Mouse (Mus musculus): ENCODE data around the gene Cdc42ep2. TPM values are rescaled to one million over a fixed set of nuclear protein-coding genes. Genes with fewer than 3 reads are reported as not detected.

The Cdc42ep2 gene
- 8.6 and 11.3 TPM in 2 replicates for polyA plus RNA-seq (2021; fragmentation: Nextera tagmentation)
- long read RNA-seq, experiment 1, transcript Cdc42ep2-201 (2 exons, 3,411 nt) = major isoform, 34 of 42 reads
- long read RNA-seq, experiment 1, partial matches to known transcripts = 0 of 42 reads
- long read RNA-seq, experiment 1, other reads (novel, unspliced or antisense) = 8 of 42 reads
- long read RNA-seq, experiment 2, transcript Cdc42ep2-201 (2 exons, 3,411 nt) = major isoform, 79 of 81 reads
- long read RNA-seq, experiment 2, partial matches to known transcripts = 0 of 81 reads
- long read RNA-seq, experiment 2, other reads (novel, unspliced or antisense) = 2 of 81 reads

GRCm38 (mm10) chr19:5924713-5925093 is at the start of gene Cdc42ep2:
Cdc42ep2 (minus strand) TSS chr19:5924816.

GRCm38 (mm10) chr19:5963883-5964562 is 39.4 kb upstream of the Cdc42ep2 start, which contains the start of gene Pola2:
Pola2 (minus strand) TSS chr19:5964202.

GRCm38 (mm10) chr19:5913007-5913719 is 11.5 kb downstream of the Cdc42ep2 start, which contains the start of gene Dpf2:
Dpf2 (minus strand) TSS chr19:5913010.

GRCm38 (mm10) chr19:5894002-5894678 is 30.5 kb downstream of the Cdc42ep2 start, which contains the start of gene Tigd3:
Tigd3 (minus strand) TSS chr19:5894149.

GRCm38 (mm10) chr19:5877618-5878361 is 46.8 kb downstream of the Cdc42ep2 start, which contains the start of gene Slc25a45:
Slc25a45 (plus strand) TSS chr19:5877808.

GRCm38 (mm10) chr19:5874969-5875480 is 49.6 kb downstream of the Cdc42ep2 start, which contains the start of gene Frmd8:
Frmd8 (minus strand) TSS chr19:5875274.

Other genes starting within 250 kb of the Cdc42ep2 start
- 6.1 and 6.9 TPM in 2 replicates for gene Map3k11, start 236.1 kb downstream of the Cdc42ep2 start, polyA plus RNA-seq (2021; fragmentation: Nextera tagmentation)
- gene Pcnx3, start 235.9 kb downstream of the Cdc42ep2 start, polyA plus RNA-seq (2021; fragmentation: Nextera tagmentation) = 6.7 and 8.1 TPM in 2 replicates
- gene Kcnk7, start 220.4 kb downstream of the Cdc42ep2 start, polyA plus RNA-seq (2021; fragmentation: Nextera tagmentation) = 0.65 and 0.82 TPM in 2 replicates
- gene Ehbp1l1, start 198.5 kb downstream of the Cdc42ep2 start, polyA plus RNA-seq (2021; fragmentation: Nextera tagmentation) = 9.6 and 11.4 TPM in 2 replicates
- gene Fam89b, start 195.2 kb downstream of the Cdc42ep2 start, polyA plus RNA-seq (2021; fragmentation: Nextera tagmentation) = 13.9 and 17.1 TPM in 2 replicates
- gene Ltbp3, start 183.9 kb downstream of the Cdc42ep2 start, polyA plus RNA-seq (2021; fragmentation: Nextera tagmentation) = 2.5 and 4.3 TPM in 2 replicates
- gene Scyl1, start 153.4 kb downstream of the Cdc42ep2 start, polyA plus RNA-seq (2021; fragmentation: Nextera tagmentation) = 53.3 and 62.2 TPM in 2 replicates
- gene Frmd8, start 49.5 kb downstream of the Cdc42ep2 start, polyA plus RNA-seq (2021; fragmentation: Nextera tagmentation) = 14.0 and 15.8 TPM in 2 replicates
- 0.98 and 1.3 TPM in 2 replicates for gene Slc25a45, start 47.0 kb downstream of the Cdc42ep2 start, polyA plus RNA-seq (2021; fragmentation: Nextera tagmentation)
- gene Tigd3, start 30.7 kb downstream of the Cdc42ep2 start, polyA plus RNA-seq (2021; fragmentation: Nextera tagmentation) = 0.85 and 0.88 TPM in 2 replicates
- gene Dpf2, start 11.8 kb downstream of the Cdc42ep2 start, polyA plus RNA-seq (2021; fragmentation: Nextera tagmentation) = 36.4 and 37.3 TPM in 2 replicates
- 2.8 and 2.9 TPM in 2 replicates for gene Pola2, start 39.4 kb upstream of the Cdc42ep2 start, polyA plus RNA-seq (2021; fragmentation: Nextera tagmentation)
- gene Slc22a20, start 61.3 kb upstream of the Cdc42ep2 start, polyA plus RNA-seq (2021; fragmentation: Nextera tagmentation) = not detected in 2 replicates
- 1.8 and 2.2 TPM in 2 replicates for gene Capn1, start 91.1 kb upstream of the Cdc42ep2 start, polyA plus RNA-seq (2021; fragmentation: Nextera tagmentation)
- gene Syvn1, start 121.8 kb upstream of the Cdc42ep2 start, polyA plus RNA-seq (2021; fragmentation: Nextera tagmentation) = 36.6 and 44.8 TPM in 2 replicates
- gene Mrpl49, start 133.0 kb upstream of the Cdc42ep2 start, polyA plus RNA-seq (2021; fragmentation: Nextera tagmentation) = 51.5 and 58.6 TPM in 2 replicates
- gene Fau, start 133.0 kb upstream of the Cdc42ep2 start, polyA plus RNA-seq (2021; fragmentation: Nextera tagmentation) = 3,358 and 3,673 TPM in 2 replicates
- 85.4 and 98.5 TPM in 2 replicates for gene Znhit2, start 136.4 kb upstream of the Cdc42ep2 start, polyA plus RNA-seq (2021; fragmentation: Nextera tagmentation)
- 14.6 and 16.9 TPM in 2 replicates for gene Tm7sf2, start 143.6 kb upstream of the Cdc42ep2 start, polyA plus RNA-seq (2021; fragmentation: Nextera tagmentation)
- gene Vps51, start 152.4 kb upstream of the Cdc42ep2 start, polyA plus RNA-seq (2021; fragmentation: Nextera tagmentation) = 77.5 and 93.8 TPM in 2 replicates
- not detected in 2 replicates for gene Tmem262, start 155.2 kb upstream of the Cdc42ep2 start, polyA plus RNA-seq (2021; fragmentation: Nextera tagmentation)
- gene Gm28374, start 157.4 kb upstream of the Cdc42ep2 start, polyA plus RNA-seq (2021; fragmentation: Nextera tagmentation) = 0.39 TPM in 1 of 2 replicates, not detected in the other
- 66.0 and 69.1 TPM in 2 replicates for gene Zfpl1, start 160.1 kb upstream of the Cdc42ep2 start, polyA plus RNA-seq (2021; fragmentation: Nextera tagmentation)
- 0.09 and 0.10 TPM in 2 replicates for gene Cdca5, start 160.2 kb upstream of the Cdc42ep2 start, polyA plus RNA-seq (2021; fragmentation: Nextera tagmentation)
- not detected in 2 replicates for gene AC131692.1, start 169.6 kb upstream of the Cdc42ep2 start, polyA plus RNA-seq (2021; fragmentation: Nextera tagmentation)
- 0.09 TPM in 1 of 2 replicates, not detected in the other for gene Naaladl1, start 181.0 kb upstream of the Cdc42ep2 start, polyA plus RNA-seq (2021; fragmentation: Nextera tagmentation)
- 43.5 and 44.1 TPM in 2 replicates for gene Sac3d1, start 193.8 kb upstream of the Cdc42ep2 start, polyA plus RNA-seq (2021; fragmentation: Nextera tagmentation)
- gene Snx15, start 203.5 kb upstream of the Cdc42ep2 start, polyA plus RNA-seq (2021; fragmentation: Nextera tagmentation) = 66.8 and 74.4 TPM in 2 replicates
- gene Batf2, start 216.2 kb upstream of the Cdc42ep2 start, polyA plus RNA-seq (2021; fragmentation: Nextera tagmentation) = 0.24 TPM in 1 of 2 replicates, not detected in the other
- 169 and 184 TPM in 2 replicates for gene Arl2, start 216.7 kb upstream of the Cdc42ep2 start, polyA plus RNA-seq (2021; fragmentation: Nextera tagmentation)

All from layer of hippocampus, adult 6 months (tissue).